Mouse (Mus musculus) myocyte (in vitro differentiated cells): Measurements from ENCODE around the gene Rbms3.

Experiments used
- CEBPB ChIP-seq: IDR thresholded peaks from 2 replicates; pipeline ENCODE4 v1.6.1; 2011; ENCODE audit warnings: mild to moderate bottlenecking, moderate library complexity; ENCODE audit not compliant: poor library complexity, insufficient read depth, severe bottlenecking
- MAX ChIP-seq: IDR thresholded peaks from one replicate; pipeline ENCODE4 v1.6.1; 2011; ENCODE audit warnings: low read depth, mild to moderate bottlenecking, control low read depth
- MYOG ChIP-seq, 3 experiments: IDR thresholded peaks; one replicate each; pipeline ENCODE4 v1.6.1; 2011; ENCODE audit warnings: control low read depth in 2 of 3, low read depth in 2 of 3, mild to moderate bottlenecking in 2 of 3; ENCODE audit not compliant: insufficient read length in 2 of 3, control insufficient read depth in 1 of 3, insufficient read depth in 1 of 3
- POLR2A ChIP-seq: IDR thresholded peaks from one replicate; pipeline ENCODE4 v1.6.1; 2011; ENCODE audit warnings: low read depth, mild to moderate bottlenecking, control low read depth, moderate library complexity; ENCODE audit not compliant: insufficient read length
- POLR2AphosphoS2 ChIP-seq: IDR thresholded peaks from one replicate; pipeline ENCODE4 v1.6.1; 2011; ENCODE audit warnings: low read depth, control low read depth; ENCODE audit not compliant: insufficient read length
- SRF ChIP-seq: IDR thresholded peaks from one replicate; pipeline ENCODE4 v1.6.1; 2011; ENCODE audit warnings: low read depth; ENCODE audit not compliant: control insufficient read depth, insufficient read length
- USF1 ChIP-seq: IDR thresholded peaks from one replicate; pipeline ENCODE4 v1.6.1; 2011; ENCODE audit warnings: low read depth, mild to moderate bottlenecking, control low read depth, moderate library complexity

GRCm38 (mm10) chr9:117627173-117627572 lies 2.5 kb downstream of the Rbms3 start:
- TF ChIP-seq POLR2A (no peak), MYOG (IDR thresholded peaks at IDR 0.05; ENCODE audit: control insufficient read depth in 1 of 3, insufficient read depth in 1 of 3, insufficient read length in 2 of 3, low read depth in 2 of 3) (no peak), POLR2AphosphoS2 (no peak), CEBPB (no peak), USF1 (no peak), MAX (no peak), SRF (no peak)
